Mouse (Mus musculus) intestine, embryonic 16.5 days (tissue): Measurements from ENCODE around the gene Mastl. TPM values are rescaled to one million over a fixed set of nuclear protein-coding genes. Genes with fewer than 3 reads are reported as not detected.

ENCODE experiments used
- ATAC-seq: fragments of 200-750 bp; cut with Nextera tagmentation; 2 replicates; pipeline ENCODE4 v1.8.0; 2017; ENCODE audit warnings: moderate TSS enrichment, moderate library complexity
- H3K27ac ChIP-seq: fragments of 300-500 bp; sonication (generic); 2 replicates; pipeline ENCODE4 v1.5.1; 2014; ENCODE audit warnings: mild to moderate bottlenecking, low read length
- H3K27me3 ChIP-seq: fragments of 300-500 bp; sonication (generic); replicated peaks from 2 replicates; pipeline ENCODE4 v1.6.1; 2014; ENCODE audit warnings: low read length, control low read depth, mixed read lengths; ENCODE audit not compliant: control insufficient read depth, insufficient read depth
- H3K36me3 ChIP-seq: fragments of 300-500 bp; sonication (generic); 2 replicates; pipeline ENCODE4 v1.6.1; 2014; ENCODE audit warnings: low read length, control low read depth; ENCODE audit not compliant: control insufficient read depth, insufficient read depth
- H3K4me1 ChIP-seq: fragments of 300-500 bp; sonication (generic); 2 replicates; pipeline ENCODE4 v1.6.1; 2014; ENCODE audit warnings: low read length, control low read depth, mixed read lengths; ENCODE audit not compliant: control insufficient read depth, insufficient read depth
- H3K4me2 ChIP-seq: fragments of 300-500 bp; sonication (generic); 2 replicates; pipeline ENCODE4 v1.6.1; 2014; ENCODE audit warnings: low read depth, low read length, control low read depth
- H3K4me3 ChIP-seq: fragments of 300-500 bp; sonication (generic); 2 replicates; pipeline ENCODE4 v1.5.1; 2014; ENCODE audit warnings: mild to moderate bottlenecking, low read length
- H3K9ac ChIP-seq: fragments of 300-500 bp; sonication (generic); 2 replicates; pipeline ENCODE4 v1.6.1; 2014; ENCODE audit warnings: low read depth, low read length
- H3K9me3 ChIP-seq: fragments of 300-500 bp; sonication (generic); 2 replicates; pipeline ENCODE4 v1.6.1; 2016; ENCODE audit warnings: low read length, control low read depth; ENCODE audit not compliant: control insufficient read depth
- WGBS: fragments of 180-500 bp; shearing (Covaris S2); extraction: QIAGEN DNeasy Blood & Tissue Kit; methylation state at CpG from one replicate; pipeline ENCODE4 v1.1.7; 2014; 5-methylcytosine and 5-hydroxymethylcytosine counted together
- polyA plus RNA-seq: library from polyadenylated mRNA; unstranded; fragments of >200 nt; fragmentation: Nextera tagmentation; extraction: Ambion mirVana; gene quantifications from 2 replicates; pipeline ENCODE4 v1.2.1, GENCODE M21; 2015

Mastl gene
- polyA plus RNA-seq, 1 experiment from 2014 or later: 7.8 TPM

DNA sequence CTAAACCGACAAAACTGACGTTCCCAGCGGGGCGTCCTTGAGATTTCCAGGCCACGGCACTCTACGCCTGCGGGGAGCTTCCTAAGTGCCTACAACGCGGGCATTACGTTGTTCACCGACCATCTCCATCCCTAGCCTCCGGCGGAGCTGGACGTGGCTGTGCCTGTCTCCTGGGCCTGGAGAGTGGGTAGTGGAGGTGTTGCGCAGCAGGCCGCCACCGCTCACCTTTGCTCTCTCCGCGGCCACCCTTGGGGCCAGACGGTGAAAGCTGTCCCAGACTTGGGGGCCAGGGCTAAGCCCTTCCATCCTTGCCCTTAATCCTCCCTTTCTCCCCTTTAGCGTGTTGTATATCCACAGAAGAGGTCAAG lies 87.5 kb downstream of the Mastl start:
- peak overlapping the region; percentile 94 for H3K27ac ChIP-seq
- H3K27me3 ChIP-seq: no peaks in the 10 kb centered on the region
- peak overlapping the region; percentile 61 for H3K4me3 ChIP-seq
- H3K9ac ChIP-seq: peak overlapping the region; percentile 86
- no peaks in the 10 kb centered on the region for H3K36me3 ChIP-seq
- peak overlapping the region; percentile 84 for H3K4me2 ChIP-seq
- H3K9me3 ChIP-seq: no peaks in the 10 kb centered on the region
- WGBS: under 1% methylated on average over 21 of the region's 21 CpGs
- peak; percentile 76 for ATAC-seq
- no peaks in the 10 kb centered on the region for H3K4me1 ChIP-seq

DNA sequence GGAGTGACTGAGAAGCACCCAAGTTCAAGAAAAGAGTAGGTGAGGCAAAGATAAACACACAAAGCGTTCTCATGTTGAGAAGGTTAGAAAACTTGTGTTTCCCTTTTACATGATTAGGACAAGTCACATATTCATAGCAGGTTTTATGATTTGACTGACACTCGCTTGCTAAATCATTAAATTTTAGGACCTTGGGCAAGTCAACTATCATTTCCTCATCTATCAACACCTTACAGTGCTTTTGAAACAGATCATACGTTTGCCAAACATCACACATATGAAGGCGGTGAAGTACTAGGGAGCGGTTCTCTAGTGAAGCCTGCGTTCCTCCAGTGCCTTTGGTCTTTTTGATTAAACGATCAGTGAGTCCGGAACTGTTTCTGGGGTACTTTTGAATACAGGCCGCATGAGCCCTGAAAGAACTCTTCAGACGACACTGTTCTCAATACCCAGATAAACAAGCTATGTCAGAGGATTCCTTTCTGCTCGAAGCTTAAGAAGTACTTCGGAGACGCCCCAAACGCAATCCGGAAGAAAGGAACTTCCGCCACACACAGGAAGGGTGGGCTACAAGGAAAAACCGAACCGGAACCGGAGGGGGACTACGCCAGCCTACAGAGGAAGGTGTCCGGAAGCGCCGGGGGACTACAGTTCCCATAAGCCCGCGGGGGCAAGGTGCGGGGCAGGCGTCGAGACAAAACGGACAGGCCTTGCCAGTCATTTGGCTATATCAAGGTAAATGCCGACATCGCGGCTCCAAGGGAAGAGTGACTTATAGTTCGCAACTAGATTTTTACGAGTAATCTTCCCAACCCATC lies 88.1 kb downstream of the Mastl start, which contains the start of gene Acbd5:
TSS of gene Acbd5 (plus strand) at position 616 of the 818 bp plus-strand sequence.
- WGBS: 1% methylated on average over 34 of the region's 34 CpGs
- Histone ChIP-seq H3K4me3 (peak within 1 kb of the TSS; percentile 61), H3K9ac (peak within 1 kb of the TSS; percentile 86), H3K27ac (peak within 1 kb of the TSS; percentile 94), H3K9me3 (no peaks in the 10 kb centered on the region), H3K4me2 (peak within 1 kb of the TSS; percentile 84), H3K27me3 (no peaks in the 10 kb centered on the region), H3K36me3 (no peaks in the 10 kb centered on the region), H3K4me1 (no peaks in the 10 kb centered on the region)
- peak; percentile 97 for ATAC-seq

Other genes with a start within 250 kb of the Mastl start
- 52.1 and 54.0 TPM in 2 replicates for gene Abi1, start 115.8 kb downstream of the Mastl start, polyA plus RNA-seq
- gene Acbd5, start 87.9 kb downstream of the Mastl start, polyA plus RNA-seq: 28.9 and 32.5 TPM in 2 replicates
- gene Yme1l1, start 345 bp upstream of the Mastl start, polyA plus RNA-seq: 58.7 and 59.2 TPM in 2 replicates
- gene 4931423N10Rik, start 51.5 kb upstream of the Mastl start, polyA plus RNA-seq: not detected in 2 replicates
- 0.47 and 0.64 TPM in 2 replicates for gene Nxph2, start 165.2 kb upstream of the Mastl start, polyA plus RNA-seq